Mouse (Mus musculus): ENCODE measurements around the gene Flot1.

- no peak for TF ChIP-seq CTCF (IDR thresholded peaks at IDR 0.05; ENCODE audit: low read depth, low read length)
- TF ChIP-seq GATA1 (IDR thresholded peaks at IDR 0.05; ENCODE audit: borderline replicate concordance, low read length) = no peak
- TF ChIP-seq POLR2AphosphoS5 (IDR thresholded peaks at IDR 0.05; ENCODE audit: insufficient replicate concordance, low read depth, low read length) = no peak
Observed at GRCm38 (mm10) chr17:35796835-35797234, 26.2 kb upstream of the Flot1 start.

Measured in G1E (cell line).